Mouse (Mus musculus) 416B (cell line): ENCODE measurements around the gene Stom.

Experiments
- DNase-seq: peaks from one replicate; pipeline ENCODE4 v3.0.0; 2011; ENCODE audit warnings: low read depth

Stom gene

GRCm38 (mm10) chr2:35336388-35337280, at the start of gene Stom:
Gene Stom, minus strand, starts transcription at chr2:35336976.
- DNase-seq: peak; percentile 98

GRCm38 (mm10) chr2:35385441-35385871, 48.7 kb upstream of the Stom start:
- no peak for DNase-seq

DNA sequence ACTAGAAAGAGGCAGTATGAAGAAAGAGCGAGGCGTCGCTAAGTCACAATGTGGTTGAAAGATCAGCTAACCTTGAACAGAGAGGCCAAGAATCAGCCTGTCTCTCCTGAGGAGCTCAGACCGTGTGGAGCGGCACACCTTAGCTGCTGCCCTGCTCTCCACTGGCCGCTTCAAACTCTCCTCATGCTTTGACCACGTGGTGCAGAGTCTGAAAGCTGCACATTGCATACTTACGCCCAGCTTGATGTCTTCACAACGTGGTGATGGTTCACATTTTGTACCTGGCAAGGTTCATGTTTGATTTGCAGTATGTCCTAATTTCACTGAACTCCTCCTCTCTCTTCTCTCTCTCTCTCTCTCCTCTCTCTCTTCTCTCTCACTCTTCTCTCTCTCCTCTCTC, 42.5 kb upstream of the Stom start:
- no peak for DNase-seq

DNA sequence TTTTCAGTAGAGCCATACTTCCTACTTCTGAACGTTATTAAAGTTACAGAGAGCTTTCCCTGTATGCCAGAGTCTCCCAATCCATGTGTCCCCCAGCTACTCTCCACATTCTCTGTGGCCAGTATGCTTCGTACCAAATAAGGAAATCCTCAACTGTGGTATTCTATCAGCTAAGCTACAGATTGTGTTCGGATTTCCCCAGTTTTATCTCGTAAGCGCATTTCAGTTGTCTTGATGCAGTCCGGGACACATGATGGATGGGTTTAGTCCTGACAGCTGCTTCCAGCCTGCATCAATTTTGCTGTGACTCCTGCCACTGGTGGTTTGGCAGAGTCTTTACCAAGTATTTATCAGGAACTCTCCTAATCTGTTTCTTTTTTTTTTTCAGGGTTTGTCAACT, 40.8 kb upstream of the Stom start:
- peak; percentile 78 for DNase-seq

DNA sequence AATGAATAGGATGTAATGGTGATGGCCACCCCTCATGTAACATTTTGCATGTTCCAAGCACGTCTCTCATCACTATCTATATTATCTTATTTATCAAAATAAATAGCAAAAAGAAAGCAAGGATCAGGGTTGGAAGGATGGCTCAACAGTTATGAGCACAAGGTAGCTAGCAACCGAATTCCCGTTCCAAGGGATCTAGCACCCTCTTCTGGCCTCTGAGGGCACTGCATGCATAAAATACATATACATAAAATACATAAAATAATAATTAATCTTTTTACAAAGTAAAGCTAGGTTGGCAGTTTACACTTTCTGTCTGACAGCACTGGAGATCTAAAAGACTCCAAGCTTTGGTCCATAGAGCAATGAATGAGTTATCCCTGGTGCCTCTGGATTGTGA, 36.2 kb upstream of the Stom start:
- peak; percentile 69 for DNase-seq

- no peak for DNase-seq
Observed at GRCm38 (mm10) chr2:35370686-35371085, 33.9 kb upstream of the Stom start.

DNA sequence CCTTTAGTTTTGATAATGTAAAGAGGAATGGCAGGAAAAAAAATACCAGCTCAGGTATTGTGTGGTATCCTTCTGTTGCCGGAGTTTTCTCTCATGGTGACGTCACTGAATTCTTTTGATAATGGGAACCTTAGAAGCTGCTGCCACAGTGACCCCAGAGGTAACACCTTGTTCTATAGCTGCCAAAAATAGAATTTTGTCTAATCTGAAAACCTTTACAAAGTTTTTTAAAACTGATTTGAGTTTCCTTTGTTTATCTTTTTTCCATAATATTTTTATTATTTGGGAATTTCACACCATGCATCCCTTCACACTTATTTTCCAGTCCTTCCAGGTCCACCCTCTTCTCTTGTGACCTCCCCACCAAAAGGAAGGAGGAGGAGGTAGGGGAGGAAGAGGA, 30.9 kb upstream of the Stom start, which contains the start of gene 4930568D16Rik:
4930568D16Rik (minus strand) TSS at position 101 of the 400 bp plus-strand sequence.
- no peak for DNase-seq

- peak; percentile 86 for DNase-seq
Observed at GRCm38 (mm10) chr2:35349184-35349583, 12.4 kb upstream of the Stom start.

DNA sequence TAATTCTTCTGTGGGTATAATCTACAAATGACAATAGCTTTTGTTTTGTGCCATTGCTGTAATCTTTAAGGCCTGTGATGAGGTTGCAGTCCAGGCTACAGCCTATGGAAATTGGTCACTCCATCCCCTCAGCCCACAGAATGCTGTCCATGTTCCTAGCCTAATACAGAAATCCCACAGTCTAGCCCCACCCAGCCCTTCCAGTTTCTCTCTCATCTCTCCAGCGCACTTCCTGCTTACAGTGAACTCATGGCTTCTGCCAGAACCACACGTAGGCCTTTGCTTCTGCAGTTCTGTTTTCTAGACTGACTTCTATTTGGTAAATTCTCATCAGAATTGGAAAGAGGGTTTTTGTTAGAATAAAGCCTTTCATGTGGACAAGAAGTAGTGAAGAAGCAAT, 9.2 kb upstream of the Stom start:
- no peak for DNase-seq

DNA sequence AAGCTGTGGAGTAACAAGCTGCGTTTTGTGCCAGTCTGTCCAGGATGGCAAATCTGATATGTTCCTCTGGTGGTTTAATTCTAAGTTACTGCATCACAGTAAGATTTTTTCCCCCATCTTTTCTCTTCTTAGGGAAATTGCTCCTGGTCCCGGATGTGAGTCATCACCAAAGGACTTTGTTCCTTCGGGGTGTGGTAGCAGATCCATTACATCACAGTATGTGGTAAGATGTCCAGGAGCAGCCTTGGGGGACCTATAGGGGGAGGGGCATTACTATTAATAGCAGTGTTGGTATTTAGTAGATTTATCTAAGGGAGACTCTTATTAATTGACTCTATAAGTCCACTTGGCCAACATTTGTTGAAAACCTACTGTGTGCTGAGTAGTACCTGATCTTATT, 5.8 kb upstream of the Stom start:
- peak; percentile 76 for DNase-seq

DNA sequence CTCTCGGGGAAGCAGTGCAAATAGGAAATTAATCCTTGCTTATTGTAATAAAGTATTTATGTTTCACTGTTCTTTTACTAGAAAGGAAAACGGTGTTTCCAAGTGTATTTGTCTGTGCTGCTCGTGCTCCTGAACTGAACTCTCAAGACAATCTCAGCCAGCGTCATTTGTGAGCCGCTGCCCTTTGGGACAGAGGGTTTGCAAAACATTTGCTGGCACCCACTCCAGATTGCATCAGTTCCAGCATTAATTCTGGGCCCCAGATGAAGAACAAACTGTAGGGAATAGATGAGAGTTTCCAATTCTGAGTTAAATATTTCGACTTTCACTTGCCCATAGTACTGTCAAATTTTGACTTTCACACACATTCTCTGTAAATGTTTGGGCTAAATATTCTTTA, 1.9 kb upstream of the Stom start:
- no peak for DNase-seq

GRCm38 (mm10) chr2:35338036-35338435, 1.3 kb upstream of the Stom start:
- DNase-seq: no peak

DNA sequence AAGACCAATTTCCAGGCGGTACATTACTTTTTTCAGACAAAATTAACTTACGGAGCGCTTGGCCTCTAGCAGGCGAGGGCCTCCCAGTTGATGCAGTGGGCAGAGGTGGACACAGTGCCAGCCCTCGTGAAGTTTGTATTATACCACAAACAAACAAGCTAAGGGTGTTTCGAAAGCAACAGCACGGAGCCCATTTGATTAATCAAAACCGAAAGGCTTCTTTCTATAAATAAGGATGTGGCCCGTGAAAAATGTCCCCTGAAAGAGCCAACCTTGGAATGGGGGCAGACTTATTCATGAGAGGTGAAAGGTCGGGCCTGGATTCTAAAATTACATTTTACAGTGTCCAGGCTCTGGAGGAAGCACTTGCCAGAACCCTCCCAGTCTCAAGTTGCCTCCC, 643 bp upstream of the Stom start:
- DNase-seq: no peak

DNA sequence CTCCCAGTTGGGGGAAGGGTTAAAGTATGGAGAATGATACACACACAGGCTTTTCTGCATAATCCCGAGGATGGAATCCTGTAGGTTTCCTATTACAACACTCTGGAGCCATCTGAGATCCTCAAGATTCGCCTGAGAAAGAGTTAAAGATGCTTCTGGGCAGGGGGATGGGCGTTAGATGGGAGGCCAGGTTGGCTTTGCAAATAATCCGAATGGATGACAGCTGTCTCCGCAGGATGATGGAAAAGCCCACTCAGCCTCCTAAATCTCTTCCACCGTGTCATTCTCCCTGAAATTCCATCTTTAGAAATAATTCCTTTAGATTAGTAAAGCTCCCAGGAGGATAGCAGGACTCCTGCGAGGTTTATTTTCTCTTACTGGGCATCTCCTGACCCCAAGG, 1.2 kb downstream of the Stom start:
- DNase-seq: no peak

GRCm38 (mm10) chr2:35333670-35334069, 3.1 kb downstream of the Stom start:
- DNase-seq: peak; percentile 84

GRCm38 (mm10) chr2:35331205-35331604, 5.6 kb downstream of the Stom start:
- DNase-seq: no peak

DNA sequence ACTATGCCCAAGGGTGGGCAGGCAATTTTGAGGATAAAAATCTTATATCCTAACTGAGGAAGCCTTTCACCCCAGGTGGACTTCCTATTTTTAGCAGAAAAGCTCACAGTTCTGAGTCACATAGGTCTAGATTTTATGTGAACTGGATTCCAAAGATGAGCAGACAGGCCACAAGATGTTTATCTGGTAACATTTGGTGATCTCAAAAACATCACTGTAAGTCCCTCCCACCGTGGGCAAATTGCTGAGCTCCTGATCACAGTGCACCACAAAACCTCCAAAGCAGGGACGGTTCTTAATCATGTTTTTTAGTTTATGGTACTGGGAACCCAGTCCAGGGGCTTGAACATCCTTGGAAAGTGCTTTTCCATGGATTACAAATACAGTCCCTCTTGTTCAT, 7.7 kb downstream of the Stom start:
- DNase-seq: peak; percentile 38

GRCm38 (mm10) chr2:35328064-35328792, 8.5 kb downstream of the Stom start:
- no peak for DNase-seq

DNA sequence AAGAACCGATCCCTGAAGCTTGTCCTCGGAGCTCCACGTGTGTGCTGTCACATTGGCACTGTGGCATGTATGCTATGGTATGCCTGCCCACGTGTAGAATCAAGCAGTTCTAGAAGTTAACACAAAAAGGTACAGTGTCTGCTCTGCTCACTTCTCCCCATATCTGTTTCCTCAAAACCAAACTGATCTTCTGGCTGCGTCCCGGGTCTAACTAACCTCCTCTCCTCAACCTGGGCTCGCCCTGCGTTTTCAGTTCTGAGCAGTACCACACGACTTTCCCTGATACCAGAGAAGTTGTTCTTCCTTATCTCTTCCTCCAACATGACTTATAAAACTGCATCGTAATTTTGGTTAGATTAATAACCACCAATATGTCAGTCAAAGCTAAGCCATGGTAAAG, 9.2 kb downstream of the Stom start:
- peak; percentile 73 for DNase-seq

DNA sequence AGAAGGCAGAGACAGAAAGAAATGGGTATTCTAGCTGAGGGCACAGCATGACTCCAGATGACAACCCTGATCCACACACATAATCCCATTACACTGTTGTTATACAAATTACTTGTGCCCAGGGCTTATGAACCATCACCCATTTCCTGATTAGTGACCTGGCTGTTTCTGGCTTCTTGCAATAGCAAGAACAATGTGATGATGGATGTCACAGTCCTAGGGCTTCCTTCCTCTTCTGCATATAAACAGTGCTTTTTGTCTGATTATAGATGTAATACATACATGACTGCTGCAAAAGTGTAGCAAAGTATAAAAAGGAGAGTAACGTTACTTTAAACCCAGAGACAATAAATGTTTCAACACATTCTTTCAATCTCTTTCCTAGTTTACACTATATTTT, 9.8 kb downstream of the Stom start:
- DNase-seq: peak; percentile 54

DNA sequence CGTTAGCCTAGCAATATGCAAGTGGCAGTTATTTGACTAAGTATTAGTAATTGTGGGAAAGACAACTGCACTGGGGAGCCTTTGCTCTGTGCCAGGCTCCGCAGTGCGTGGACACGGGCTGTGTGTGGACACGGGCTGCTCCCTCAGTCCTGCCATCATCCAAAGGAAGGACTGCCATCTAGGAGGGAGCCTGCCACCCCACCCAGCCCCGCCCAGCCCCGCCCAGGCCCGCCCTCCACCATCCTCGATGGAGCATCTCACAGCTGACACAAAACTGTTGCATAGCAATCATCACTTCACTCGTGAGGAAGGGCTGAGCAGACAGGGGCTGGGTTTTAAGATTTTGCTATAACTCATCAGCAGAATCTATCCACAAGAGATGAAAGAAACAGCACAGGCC, 10.8 kb downstream of the Stom start:
- no peak for DNase-seq

DNA sequence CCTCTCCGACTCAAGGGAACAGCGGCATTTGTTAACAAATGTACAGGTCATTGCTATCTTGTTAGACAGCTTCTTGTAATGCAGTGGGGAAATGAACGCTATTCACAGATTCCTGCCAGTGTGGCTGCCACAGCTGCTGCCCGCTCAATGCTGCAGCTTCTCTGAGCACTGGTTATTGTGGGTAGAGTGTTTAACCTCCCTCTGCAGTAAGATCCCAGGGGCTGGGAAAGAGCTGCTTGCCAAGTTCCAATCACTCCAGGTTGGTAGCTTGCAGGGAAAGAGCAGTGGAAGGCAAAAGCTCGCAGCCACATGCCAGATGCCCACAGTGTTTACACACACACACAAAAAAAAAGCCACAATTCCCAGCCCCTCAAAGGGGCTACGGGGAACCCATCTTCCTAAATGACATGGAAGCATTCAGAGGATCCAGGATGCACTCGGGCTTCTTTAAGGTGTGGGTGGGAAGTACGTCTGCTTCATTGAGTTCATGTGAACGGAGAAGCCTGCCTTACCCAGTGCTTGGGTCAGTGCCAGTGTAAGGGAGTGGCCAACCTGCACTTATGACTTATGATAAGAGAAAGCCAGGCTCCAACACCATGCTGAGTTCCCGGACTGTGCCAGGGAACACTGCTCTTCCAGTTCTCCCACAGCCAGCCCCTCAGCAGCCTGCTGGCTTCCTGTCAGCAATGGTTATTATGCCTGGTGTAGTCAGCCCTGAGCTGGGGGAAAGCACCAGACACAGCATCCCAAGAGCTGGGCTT, 14.2 kb downstream of the Stom start:
- no peak for DNase-seq
